Mouse (Mus musculus) naive thymus-derived CD4-positive, alpha-beta T cell, adult 2 months (primary cell): ENCODE measurements around the gene Zfp691.

Experiments
- DNase-seq: peaks from one replicate; pipeline ENCODE4 v3.0.0-alpha.2; 2011; ENCODE audit warnings: low read depth

The Zfp691 gene

GRCm38 (mm10) chr4:119124771-119125273 is 49.2 kb downstream of the Zfp691 start:
- DNase-seq: no peak

- no peak for DNase-seq
Measured at GRCm38 (mm10) chr4:119121249-119121648, 52.7 kb downstream of the Zfp691 start.

- DNase-seq: no peak
Measured at GRCm38 (mm10) chr4:119120095-119120494, 53.9 kb downstream of the Zfp691 start.
